Mouse (Mus musculus): ENCODE measurements around the gene Zfyve28. TPM values are rescaled to one million over a fixed set of nuclear protein-coding genes. Genes with fewer than 3 reads are reported as not detected.

The Zfyve28 gene
- total RNA-seq, 2 experiments from 2014 or later, result 0.36 to 0.64 TPM

GRCm38 (mm10) chr5:34176691-34177090, 111.6 kb downstream of the Zfyve28 start:
- H3K27ac ChIP-seq, result no peak overlapping the region
- DNase-seq, result no peak
- TF ChIP-seq CTCF (IDR thresholded peaks at IDR 0.05), result no peak
- no peak overlapping the region for H3K4me3 ChIP-seq
- intact Hi-C loops (cut with DNase I), result no loop called here

GRCm38 (mm10) chr5:34175403-34175694, 112.9 kb downstream of the Zfyve28 start:
- no peak for TF ChIP-seq CTCF (IDR thresholded peaks at IDR 0.05)
- intact Hi-C loops (cut with DNase I), result no loop called here
- no peak overlapping the region for H3K27ac ChIP-seq
- no peak overlapping the region for H3K4me3 ChIP-seq
- DNase-seq, result no peak

- no peak for TF ChIP-seq CTCF (IDR thresholded peaks at IDR 0.05)
- intact Hi-C loops (cut with DNase I), result no loop called here
- DNase-seq, result no peak
- no peak overlapping the region for H3K27ac ChIP-seq
- H3K4me3 ChIP-seq, result no peak overlapping the region
These were observed 113.5 kb downstream of the Zfyve28 start for GRCm38 (mm10) chr5:34174550-34175402.

GRCm38 (mm10) chr5:34174021-34174420, 114.2 kb downstream of the Zfyve28 start:
- TF ChIP-seq CTCF (IDR thresholded peaks at IDR 0.05), result no peak
- intact Hi-C loops (cut with DNase I), result no loop called here
- H3K27ac ChIP-seq, result no peak overlapping the region
- DNase-seq, result no peak
- H3K4me3 ChIP-seq, result no peak overlapping the region

- DNase-seq, result no peak
- peak overlapping the region; percentile 92 for H3K27ac ChIP-seq
- intact Hi-C loops (cut with DNase I), result no loop called here
These were observed 117.5 kb downstream of the Zfyve28 start for GRCm38 (mm10) chr5:34170726-34171125.

GRCm38 (mm10) chr5:34169954-34170353, 118.3 kb downstream of the Zfyve28 start:
- Histone ChIP-seq H3K4me3 (peak overlapping the region; percentile 76), H3K27ac (peak overlapping the region; percentile 92)
- DNase-seq, result no peak
- intact Hi-C loops (cut with DNase I), result loop anchor here (2.0 kb wide), 1 partner anchor 19 kb away; no protein-coding TSS in a partner anchor
- no peak for TF ChIP-seq CTCF (IDR thresholded peaks at IDR 0.05)

More at GRCm38 (mm10) chr5:34170726-34171125, 117.5 kb downstream of the Zfyve28 start:
- peak overlapping the region; percentile 11; the same call in 1 of the 2 replicates for H3K4me3 ChIP-seq
- TF ChIP-seq CTCF (IDR thresholded peaks at IDR 0.05), result no peak

- Histone ChIP-seq H3K27ac (peak within 1 kb of the TSS; percentile 92), H3K4me3 (peak within 1 kb of the TSS; percentile 76)
- intact Hi-C loops (cut with DNase I), result loop anchor here (2.0 kb wide), 1 partner anchor 20 kb away; no protein-coding TSS in a partner anchor
- DNase-seq, result peak; percentile 98
- no peak; the same call in 1 of the 2 replicates for TF ChIP-seq CTCF (IDR thresholded peaks at IDR 0.05)
These were observed 119.0 kb downstream of the Zfyve28 start, which contains the start of the genes Poln and Haus3 for GRCm38 (mm10) chr5:34168950-34169891. Poln (minus strand) TSS chr5:34169448. Haus3 (minus strand) TSS chr5:34169527.

GRCm38 (mm10) chr5:34167857-34168256, 120.4 kb downstream of the Zfyve28 start:
- H3K27ac ChIP-seq, result no peak overlapping the region
- no peak for DNase-seq
- H3K4me3 ChIP-seq, result no peak overlapping the region
- intact Hi-C loops (cut with DNase I), result loop anchor here (2.0 kb wide), 1 partner anchor 21 kb away; no protein-coding TSS in a partner anchor
- TF ChIP-seq CTCF (IDR thresholded peaks at IDR 0.05), result no peak

- Histone ChIP-seq H3K27ac (no peak overlapping the region), H3K4me3 (no peak overlapping the region)
- intact Hi-C loops (cut with DNase I), result no loop called here
- DNase-seq, result no peak
- no peak for TF ChIP-seq CTCF (IDR thresholded peaks at IDR 0.05)
These were observed 122.5 kb downstream of the Zfyve28 start for GRCm38 (mm10) chr5:34165793-34166192.

- Histone ChIP-seq H3K4me3 (no peak overlapping the region), H3K27ac (no peak overlapping the region)
- DNase-seq, result no peak
- intact Hi-C loops (cut with DNase I), result no loop called here
- TF ChIP-seq CTCF (IDR thresholded peaks at IDR 0.05), result no peak
These were observed 139.8 kb downstream of the Zfyve28 start for GRCm38 (mm10) chr5:34148476-34148875.

- intact Hi-C loops (cut with DNase I), result no loop called here
- DNase-seq, result no peak
- peak; percentile 35; the same call in 1 of the 2 replicates for TF ChIP-seq CTCF (IDR thresholded peaks at IDR 0.05)
- H3K27ac ChIP-seq, result no peak overlapping the region
- H3K4me3 ChIP-seq, result no peak overlapping the region
These were observed 140.7 kb downstream of the Zfyve28 start for GRCm38 (mm10) chr5:34147554-34147953.

Other genes with a start within 250 kb of the Zfyve28 start
- 1 to 10 TPM; 1.1 to 2.1 TPM for gene Poln, start 119.0 kb downstream of the Zfyve28 start, total RNA-seq (2021)
- gene Haus3, start 118.9 kb downstream of the Zfyve28 start, total RNA-seq (2021), result 1 to 10 TPM; 3.2 to 4.2 TPM
- 10 to 100 TPM; 25.8 to 35.6 TPM for gene Mxd4, start 100.7 kb downstream of the Zfyve28 start, total RNA-seq (2021)
- gene Cfap99, start 151 bp upstream of the Zfyve28 start, total RNA-seq (2021), result not detected
- gene Rnf4, start 47.8 kb upstream of the Zfyve28 start, total RNA-seq (2021), result 10 to 100 TPM; 16.5 to 19.8 TPM
- gene Fam193a, start 81.5 kb upstream of the Zfyve28 start, total RNA-seq (2021), result 10 to 100 TPM; 16.5 to 17.7 TPM
- gene Tnip2, start 225.5 kb upstream of the Zfyve28 start, total RNA-seq (2021), result 1 to 10 TPM; 2.3 to 3.0 TPM
- gene Sh3bp2, start 237.4 kb upstream of the Zfyve28 start, total RNA-seq (2021), result 1 to 10 TPM in 1 of 2 experiments, under 1 TPM in 1; 0.98 to 7.7 TPM